Mouse (Mus musculus): ENCODE results near the gene Arhgap8.

The Arhgap8 gene

GRCm38 (mm10) chr15:84809275-84809952 is 89.6 kb downstream of the Arhgap8 start:
- no peak for DNase-seq

DNA sequence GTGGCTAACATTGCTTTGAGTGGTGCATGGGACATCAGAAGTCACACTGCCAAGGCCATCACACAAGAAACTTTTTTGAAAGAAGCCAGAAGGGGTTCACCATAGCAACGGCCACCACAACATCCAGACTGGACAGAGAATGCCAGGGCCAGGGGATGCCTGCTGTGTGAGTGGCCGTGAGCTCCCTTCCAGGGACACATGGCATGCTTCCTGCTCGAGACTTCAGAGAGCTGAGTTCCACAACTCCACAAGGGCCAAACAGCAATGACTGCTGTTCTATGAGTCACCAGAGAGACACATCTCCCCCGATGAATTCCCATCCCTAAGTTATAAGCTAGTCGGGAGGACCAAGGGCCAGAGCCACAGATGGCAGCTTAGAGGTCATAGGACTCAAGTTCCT is 91.3 kb downstream of the Arhgap8 start:
- DNase-seq: no peak

DNA sequence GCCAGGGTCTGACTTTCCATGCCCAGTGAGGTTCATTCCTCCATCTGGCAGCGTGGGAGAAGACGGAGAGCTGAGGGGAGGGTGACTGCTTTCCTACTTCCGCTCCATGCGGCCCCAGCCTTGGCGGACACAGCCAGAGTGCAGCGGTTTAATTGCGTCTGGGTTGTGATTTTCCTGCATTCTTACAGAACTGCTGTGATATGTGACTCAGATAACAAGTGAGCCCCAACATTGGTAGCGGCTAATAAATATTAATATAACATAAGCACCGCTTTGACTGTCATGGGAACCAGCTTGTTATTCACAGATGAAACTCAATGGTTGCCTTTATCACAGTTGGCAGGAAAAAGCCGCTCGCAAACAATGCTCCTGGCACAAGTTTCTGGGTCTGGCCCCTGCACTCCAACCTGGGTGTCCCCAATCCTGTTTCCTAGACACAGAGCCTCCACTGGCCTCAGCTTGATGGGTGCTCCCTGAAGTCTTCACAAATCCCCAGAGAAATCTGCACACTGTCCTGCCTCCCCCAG is 93.0 kb downstream of the Arhgap8 start:
- no peak for DNase-seq

DNA sequence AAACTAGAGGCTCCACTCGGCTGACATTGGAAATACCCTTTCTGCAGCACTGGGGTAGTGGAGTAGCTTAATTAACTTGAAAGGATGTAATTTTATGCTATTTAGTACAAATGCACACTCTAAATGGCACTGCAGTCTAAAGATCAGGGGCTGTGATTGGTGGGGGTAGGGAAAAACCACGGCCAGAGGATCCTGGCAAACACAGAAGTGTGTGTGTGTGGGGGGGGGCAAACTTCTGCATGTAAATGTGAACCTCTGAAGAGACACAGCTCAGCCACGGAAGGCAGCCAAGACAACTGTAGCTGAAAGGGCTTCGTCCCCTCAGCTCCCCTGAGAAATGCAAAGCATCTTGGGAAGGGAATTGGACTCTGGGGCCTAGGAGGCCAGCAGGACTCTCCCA is 95.3 kb downstream of the Arhgap8 start:
- no peak for DNase-seq

DNA sequence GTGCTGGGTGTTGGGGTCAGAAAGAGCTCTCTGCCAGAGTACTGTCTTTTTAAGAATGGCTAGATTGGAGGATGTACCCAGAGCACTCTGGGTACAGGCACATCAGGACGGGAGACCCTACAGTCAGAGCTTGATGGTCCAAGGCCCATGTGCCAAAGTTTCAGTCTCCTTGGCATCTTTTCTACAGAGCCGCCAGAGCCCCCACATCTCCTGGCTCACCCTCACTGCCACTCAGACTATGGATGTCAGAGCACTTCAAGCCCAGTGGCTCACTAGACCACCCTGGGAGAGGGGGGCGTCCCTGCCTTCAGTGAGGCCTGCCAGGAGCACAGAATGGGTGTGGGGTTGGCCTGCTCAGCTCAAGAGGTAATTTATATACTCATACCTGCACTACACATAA is 97.7 kb downstream of the Arhgap8 start:
- DNase-seq: no peak

GRCm38 (mm10) chr15:84818284-84818683 is 98.4 kb downstream of the Arhgap8 start:
- no peak for DNase-seq

DNA sequence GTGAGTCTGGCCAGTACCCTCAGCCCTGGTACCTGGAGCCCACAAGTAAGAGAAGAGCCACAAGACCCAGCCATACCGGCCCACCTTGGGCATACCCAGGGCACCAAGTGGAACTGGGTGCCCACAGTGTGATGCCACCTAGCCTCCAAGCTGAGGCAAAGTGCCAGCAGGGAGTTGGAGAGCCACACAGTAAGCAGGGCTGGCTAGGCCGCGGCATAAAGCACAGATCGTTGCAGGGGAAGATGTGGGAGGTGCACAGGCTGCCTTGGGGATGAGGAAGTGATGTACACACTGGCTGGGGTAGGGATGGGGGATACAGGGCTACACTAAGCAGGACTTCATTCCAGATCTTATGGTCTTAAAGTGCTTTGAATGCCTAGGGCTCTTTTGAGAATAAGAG is 101.0 kb downstream of the Arhgap8 start:
- no peak for DNase-seq
